Mouse (Mus musculus): ENCODE measurements around the gene Rora.

The Rora gene

GRCm38 (mm10) chr9:69258506-69258905 lies 604.9 kb downstream of the Rora start:
- DNase-seq: no peak

GRCm38 (mm10) chr9:69259382-69259781 lies 605.8 kb downstream of the Rora start:
- no peak for DNase-seq

GRCm38 (mm10) chr9:69265151-69265550 lies 611.6 kb downstream of the Rora start:
- no peak for DNase-seq

- DNase-seq: no peak
These were observed 616.8 kb downstream of the Rora start for GRCm38 (mm10) chr9:69270374-69270773.

- DNase-seq: no peak
These were observed 617.3 kb downstream of the Rora start for GRCm38 (mm10) chr9:69270931-69271330.

GRCm38 (mm10) chr9:69272884-69273283 lies 619.3 kb downstream of the Rora start:
- no peak for DNase-seq

- DNase-seq: no peak
These were observed 621.3 kb downstream of the Rora start for GRCm38 (mm10) chr9:69274766-69275485.

GRCm38 (mm10) chr9:69277256-69277655 lies 623.7 kb downstream of the Rora start:
- no peak for DNase-seq

GRCm38 (mm10) chr9:69285011-69285410 lies 631.4 kb downstream of the Rora start:
- DNase-seq: no peak

- DNase-seq: no peak
These were observed 634.5 kb downstream of the Rora start for GRCm38 (mm10) chr9:69288113-69288512.

GRCm38 (mm10) chr9:69288586-69288985 lies 635.0 kb downstream of the Rora start:
- no peak for DNase-seq

GRCm38 (mm10) chr9:69289056-69290017 lies 635.8 kb downstream of the Rora start:
- DNase-seq: peak; percentile 88 to 92

GRCm38 (mm10) chr9:69290018-69290880 lies 636.7 kb downstream of the Rora start:
- DNase-seq: peak; percentile 21 to 59

- DNase-seq: peak; percentile 28 to 30
These were observed 637.4 kb downstream of the Rora start for GRCm38 (mm10) chr9:69290881-69291450.

- DNase-seq: no peak
These were observed 637.9 kb downstream of the Rora start for GRCm38 (mm10) chr9:69291451-69291850.

- no peak for DNase-seq
These were observed 638.8 kb downstream of the Rora start for GRCm38 (mm10) chr9:69292353-69292752.

- no peak for DNase-seq
These were observed 639.4 kb downstream of the Rora start for GRCm38 (mm10) chr9:69292776-69293687.

- DNase-seq: no peak
These were observed 640.1 kb downstream of the Rora start for GRCm38 (mm10) chr9:69293688-69294074.

- no peak for DNase-seq
These were observed 640.8 kb downstream of the Rora start for GRCm38 (mm10) chr9:69294426-69294825.

GRCm38 (mm10) chr9:69294856-69295255 lies 641.3 kb downstream of the Rora start:
- no peak for DNase-seq

- DNase-seq: no peak
These were observed 642.2 kb downstream of the Rora start for GRCm38 (mm10) chr9:69295826-69296225.

All from thymus, postnatal 36 days (tissue).